Mouse (Mus musculus) large intestine, adult 2 months (tissue): ENCODE data around the gene Tmem132e. TPM values are rescaled to one million over a fixed set of nuclear protein-coding genes. Genes with fewer than 3 reads are reported as not detected.

ENCODE experiments used
- DNase-seq: peaks from one replicate; pipeline ENCODE4 v3.0.0-alpha.2; 2012; ENCODE audit warnings: low read depth, low spot score
- WGBS: fragments of 180-500 bp; shearing (Covaris S2); methylation state at CpG from one replicate; pipeline ENCODE4 v1.1.7; 2018; 5-methylcytosine and 5-hydroxymethylcytosine counted together
- polyA plus RNA-seq: library from polyadenylated mRNA; depleted of rRNA; stranded (reverse); fragments of >200 nt; gene quantifications from 2 replicates; pipeline ENCODE4 v1.2.3, GENCODE M21; 2012; rRNA removed

The Tmem132e gene
- polyA plus RNA-seq = 1.1 and 2.8 TPM in 2 replicates

DNA sequence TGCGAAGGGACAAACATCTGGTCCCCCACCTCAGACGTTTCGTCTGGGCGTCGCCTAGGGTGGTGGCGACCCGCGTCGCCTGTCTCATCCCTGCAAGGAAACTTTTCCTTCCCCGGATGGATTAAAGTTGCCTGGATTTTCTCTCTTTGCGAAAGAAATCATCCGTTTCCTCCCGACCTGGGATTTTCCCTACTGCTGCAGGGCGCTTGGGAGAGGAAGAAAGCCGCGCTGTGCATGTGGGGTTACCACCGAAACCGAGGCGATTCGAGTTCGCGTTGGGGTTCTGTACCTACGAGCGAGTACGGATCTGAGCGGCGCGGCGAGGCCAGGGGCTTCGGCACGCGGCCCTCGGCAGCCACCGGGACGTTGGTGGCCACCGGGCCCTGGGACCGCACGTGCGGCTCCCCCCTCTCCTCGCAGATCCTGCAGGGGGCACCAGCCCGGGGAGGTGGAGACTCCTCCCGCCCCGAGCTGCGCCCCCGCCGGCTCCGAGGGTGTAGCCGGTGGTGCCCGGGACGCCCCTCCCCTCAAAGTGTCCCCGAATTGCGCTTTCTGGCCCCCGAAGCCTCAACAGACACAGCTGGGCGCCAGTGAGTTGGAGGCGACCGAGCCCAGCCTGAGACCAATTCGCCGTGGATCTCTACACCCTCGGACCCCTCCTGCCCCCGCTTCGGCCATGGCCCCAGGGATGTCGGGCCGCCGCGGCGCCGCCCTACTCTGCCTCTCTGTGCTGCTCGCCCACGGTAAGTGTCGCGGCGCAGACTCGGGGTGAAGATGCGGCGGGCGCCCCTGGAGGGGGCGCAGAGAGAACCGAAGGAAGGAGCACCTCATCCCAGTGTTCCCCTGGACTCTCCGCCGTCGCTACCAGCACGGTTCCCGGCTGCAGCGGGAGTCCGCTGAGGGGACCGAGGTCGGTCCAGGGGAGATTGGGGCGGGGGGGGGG, at the start of gene Tmem132e:
Tmem132e (plus strand) TSS at position 530 of the 943 bp plus-strand sequence.
- WGBS = 2% methylated on average over 88 of the region's 88 CpGs
- DNase-seq = no peak

- DNase-seq = no peak
- WGBS = 32% methylated on average over 7 of the region's 7 CpGs
Measured at GRCm38 (mm10) chr11:82339921-82340401, 48.7 kb upstream of the Tmem132e start.

GRCm38 (mm10) chr11:82340416-82340815, 48.3 kb upstream of the Tmem132e start:
- DNase-seq = no peak
- WGBS = 52% methylated on average over 6 of the region's 6 CpGs

DNA sequence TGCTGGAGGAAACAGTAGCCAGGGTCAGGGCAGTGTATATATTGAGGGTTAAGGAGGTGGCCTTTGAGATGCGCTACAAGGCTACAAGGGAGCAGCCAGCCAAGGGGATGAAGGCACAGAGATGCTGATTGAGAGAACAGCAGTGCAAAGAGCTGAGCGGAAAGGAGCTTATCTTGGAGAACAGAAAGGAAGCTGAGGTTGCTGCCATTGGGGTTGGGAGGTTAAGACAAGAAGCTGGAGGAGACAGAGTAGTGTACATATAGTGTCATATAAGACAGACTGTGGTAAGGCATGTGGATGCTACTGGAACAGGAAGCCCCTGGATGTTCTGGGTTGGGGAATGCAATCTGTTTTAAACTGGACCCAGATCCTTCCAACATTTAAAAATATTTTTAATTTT, 47.8 kb upstream of the Tmem132e start:
- DNase-seq = no peak
- 55% methylated on average over 2 of the region's 2 CpGs for WGBS

DNA sequence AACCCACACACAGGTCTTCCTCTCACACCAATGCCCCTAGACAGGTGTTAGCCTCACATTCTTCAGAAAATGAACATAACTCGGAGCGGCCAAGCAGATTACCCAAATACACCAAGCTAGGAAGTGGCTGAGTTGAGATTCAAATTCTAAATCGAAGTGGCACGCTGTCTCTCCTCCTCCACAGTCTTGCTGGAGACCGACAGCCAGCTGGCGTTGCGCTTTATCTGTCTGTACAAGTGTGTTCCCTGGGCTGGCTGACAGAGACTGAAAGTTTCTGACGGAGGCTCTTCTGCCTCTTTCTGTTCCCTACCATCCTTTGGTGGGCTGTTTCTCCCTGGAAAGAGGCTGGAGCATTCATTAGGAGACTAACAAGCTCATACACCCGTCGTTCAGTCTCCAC, 37.7 kb upstream of the Tmem132e start:
- DNase-seq = no peak
- WGBS = 78% methylated on average over 10 of the region's 10 CpGs

DNA sequence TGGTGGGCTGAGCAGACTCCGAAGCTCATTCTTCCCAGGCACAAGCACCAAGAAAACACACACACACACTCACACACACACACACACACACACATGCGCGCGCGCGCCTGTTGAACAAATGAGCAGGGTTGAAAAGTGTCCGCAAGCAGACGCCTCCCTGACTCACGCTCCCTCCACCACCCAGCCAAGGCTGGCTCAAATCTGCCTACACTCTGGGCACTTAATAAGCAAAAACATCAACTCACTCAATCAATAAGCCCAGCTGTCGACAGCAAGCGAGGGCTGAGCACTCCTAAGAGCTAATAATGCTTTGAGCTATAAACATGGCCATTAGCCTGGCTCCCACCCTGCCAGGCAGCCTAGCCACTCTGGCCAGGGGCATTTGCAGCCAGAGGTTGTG, 18.5 kb upstream of the Tmem132e start:
- no peak for DNase-seq
- WGBS = 76% methylated on average over 11 of the region's 11 CpGs

- no peak for DNase-seq
- 70% methylated on average over 4 of the region's 4 CpGs for WGBS
Measured at GRCm38 (mm10) chr11:82371577-82371976, 17.1 kb upstream of the Tmem132e start.

DNA sequence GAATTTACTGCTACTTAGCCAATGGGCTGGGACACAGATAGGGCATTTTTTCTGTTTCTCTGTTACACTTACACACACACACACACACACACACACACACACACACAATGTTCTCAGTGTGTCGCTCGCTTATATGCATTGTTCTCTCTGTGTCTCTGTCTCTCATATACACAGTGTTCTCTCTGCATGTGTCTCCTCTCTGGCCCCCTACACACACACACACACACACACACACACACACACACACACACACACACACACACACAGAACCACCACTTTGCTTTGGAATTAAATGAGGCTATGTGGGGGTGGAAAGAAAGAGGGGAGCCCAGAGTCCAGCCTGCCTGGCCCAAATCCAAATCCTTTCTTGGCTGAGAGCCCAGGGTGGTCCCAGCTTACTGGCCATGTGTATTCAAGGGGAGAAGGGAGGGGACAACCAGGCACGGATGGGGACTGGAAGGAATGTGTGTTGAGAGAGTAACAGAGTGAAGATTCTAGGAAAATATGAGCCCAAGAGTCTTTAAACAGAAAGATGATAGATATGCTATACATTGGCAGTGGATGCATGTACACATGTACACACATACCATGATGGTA, 8.0 kb upstream of the Tmem132e start:
- WGBS = 35% methylated on average over 3 of the region's 3 CpGs

DNA sequence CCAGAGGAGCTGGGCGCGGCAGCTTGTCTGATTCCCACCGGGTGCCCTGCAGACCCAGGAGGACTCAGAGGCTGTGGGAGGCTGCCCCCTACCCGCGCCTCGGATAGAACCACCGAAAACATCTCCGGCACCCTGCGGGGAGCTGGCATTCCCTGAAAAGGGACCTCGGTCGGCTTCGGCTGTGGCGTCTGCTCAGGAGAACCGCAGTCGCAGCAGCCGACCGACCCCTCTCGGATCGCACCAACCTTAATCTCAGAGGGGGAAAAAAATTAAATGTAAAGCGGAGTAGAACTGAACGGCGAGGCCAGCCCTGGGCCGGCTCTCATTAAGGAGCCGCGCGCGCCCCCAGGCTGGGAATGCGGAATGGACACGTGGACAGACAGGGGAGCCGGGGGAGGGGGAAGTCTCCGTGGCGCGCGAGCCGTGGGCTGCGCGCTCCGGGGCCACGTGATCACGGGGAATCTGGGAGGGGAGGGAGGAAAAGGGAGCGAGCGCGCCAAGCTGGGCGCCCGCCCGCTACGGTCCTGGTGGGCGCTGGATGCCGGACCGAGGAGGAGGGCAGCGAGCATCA, 1.6 kb upstream of the Tmem132e start:
- no peak for DNase-seq
- 1% methylated on average over 51 of the region's 51 CpGs for WGBS

More for the DNA sequence above, 8.0 kb upstream of the Tmem132e start:
- no peak for DNase-seq

GRCm38 (mm10) chr11:82387711-82388341, 874 bp upstream of the Tmem132e start:
- WGBS = 2% methylated on average over 47 of the region's 47 CpGs
- DNase-seq = no peak

GRCm38 (mm10) chr11:82389396-82390291, 944 bp downstream of the Tmem132e start:
- WGBS = 4% methylated on average over 69 of the region's 69 CpGs
- DNase-seq = no peak

DNA sequence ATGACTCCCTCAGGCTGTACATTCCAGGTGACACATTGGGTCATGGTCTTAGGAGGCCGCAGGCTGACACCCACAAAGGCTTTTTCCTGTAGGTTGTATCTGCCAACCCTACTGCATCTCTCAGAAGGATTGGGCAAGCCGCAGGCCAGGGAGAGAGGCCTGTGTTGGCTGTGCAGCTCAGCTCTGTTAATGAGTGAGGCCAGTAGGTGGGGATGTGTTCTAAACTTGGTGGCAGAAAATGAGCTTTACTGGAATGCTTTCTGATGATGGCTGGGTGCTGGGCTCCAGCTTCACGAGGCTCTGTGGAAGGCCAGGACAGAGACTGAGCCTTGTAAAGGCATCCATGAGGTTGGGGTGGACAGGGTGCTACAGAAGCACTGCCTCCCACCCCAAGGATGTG, 3.6 kb downstream of the Tmem132e start:
- WGBS = 49% methylated on average over 3 of the region's 3 CpGs
- no peak for DNase-seq

DNA sequence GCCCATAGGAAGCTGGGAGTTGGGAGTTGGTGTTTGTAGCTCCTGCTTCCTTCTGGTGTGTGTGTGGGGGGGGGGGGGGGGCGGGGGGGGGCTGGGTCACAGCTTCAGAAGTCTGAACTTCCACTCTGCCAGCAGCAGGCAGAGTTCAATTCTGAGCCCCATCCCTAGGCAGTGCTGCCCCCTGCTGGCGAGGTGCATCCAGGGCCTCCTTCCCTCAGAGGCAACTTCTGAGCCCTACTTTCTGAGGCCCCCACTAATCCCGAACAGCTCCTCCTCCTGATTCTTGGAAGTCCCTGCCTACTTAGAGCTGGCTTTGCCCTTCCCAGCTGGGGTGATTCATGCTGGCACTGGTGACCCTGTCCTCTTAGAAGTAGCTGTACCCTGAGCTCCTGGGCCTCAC, 10.9 kb downstream of the Tmem132e start:
- peak; percentile 3 for DNase-seq
- WGBS = 18% methylated on average over 3 of the region's 3 CpGs

DNA sequence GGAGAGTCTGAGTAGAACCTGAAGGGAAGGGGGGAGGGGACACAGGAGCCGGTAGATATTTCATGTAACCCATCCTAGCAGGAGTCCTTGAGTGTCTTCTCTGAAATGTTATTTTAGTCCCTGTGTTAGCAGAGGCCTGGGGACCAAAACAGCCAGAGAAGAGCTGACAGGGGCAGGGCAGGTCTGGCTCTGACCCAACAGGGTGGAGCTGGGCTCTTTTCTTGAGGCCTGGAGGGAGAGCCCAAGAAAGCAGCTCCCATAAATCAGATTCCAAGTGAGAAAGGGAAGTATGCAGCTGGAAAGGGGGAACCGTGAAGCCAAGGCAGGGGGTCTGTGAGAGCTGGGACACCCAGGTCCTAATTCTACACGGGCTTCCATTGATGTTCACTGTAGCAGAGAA, 16.9 kb downstream of the Tmem132e start:
- 45% methylated on average over 3 of the region's 3 CpGs for WGBS
- no peak for DNase-seq

- no peak for DNase-seq
- WGBS = 47% methylated on average over 11 of the region's 11 CpGs
Measured at GRCm38 (mm10) chr11:82406358-82407221, 17.9 kb downstream of the Tmem132e start.

- 73% methylated on average over 1 of the region's 1 CpGs for WGBS
- no peak for DNase-seq
Measured at GRCm38 (mm10) chr11:82412496-82412895, 23.8 kb downstream of the Tmem132e start.

GRCm38 (mm10) chr11:82418337-82419041, 29.8 kb downstream of the Tmem132e start:
- WGBS = 60% methylated on average over 8 of the region's 9 CpGs
- no peak for DNase-seq

GRCm38 (mm10) chr11:82421909-82422308, 33.2 kb downstream of the Tmem132e start:
- DNase-seq = no peak
- 54% methylated on average over 5 of the region's 5 CpGs for WGBS
